Mouse (Mus musculus): ENCODE data around the gene Mbnl2.

DNA sequence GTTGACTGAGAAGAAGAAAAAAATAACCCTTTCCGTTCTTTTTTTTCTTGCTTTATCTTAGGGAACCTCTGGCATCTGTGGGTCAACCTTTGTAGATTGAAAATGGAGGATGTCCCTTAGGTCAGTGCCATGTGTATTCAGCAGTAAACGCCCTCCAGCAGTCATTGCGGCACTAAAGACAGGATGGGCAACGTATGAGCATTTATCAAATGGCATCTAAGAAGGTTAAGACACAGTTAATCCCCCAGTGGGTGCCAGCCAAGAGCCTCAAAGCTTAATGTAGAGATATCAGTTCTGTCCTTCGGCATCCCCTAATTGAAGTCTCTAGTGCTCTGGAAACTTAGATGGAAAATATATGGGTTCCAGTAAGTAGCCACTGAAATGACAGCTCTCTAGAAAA lies 723 bp upstream of the Mbnl2 start:
- no peak for TF ChIP-seq CTCF (IDR thresholded peaks at IDR 0.05; ENCODE audit: borderline replicate concordance, control insufficient read depth, extremely low read depth, insufficient read depth, low read length, poor library complexity)
- TF ChIP-seq POLR2A (IDR thresholded peaks at IDR 0.05; ENCODE audit: control insufficient read depth, extremely low read depth, insufficient read depth, low read length, poor library complexity) = no peak

Measured in thymus, adult 2 months (tissue).